Mouse (Mus musculus) embryonic facial prominence, embryonic 11.5 days (tissue): ENCODE results near the gene Agap1. TPM values are rescaled to one million over a fixed set of nuclear protein-coding genes. Genes with fewer than 3 reads are reported as not detected.

Experiments used
- ATAC-seq: fragments of 200-750 bp; cut with Nextera tagmentation; replicated peaks from 2 replicates; pipeline ENCODE4 v1.8.0; 2017; ENCODE audit warnings: low read depth; ENCODE audit not compliant: insufficient number of reproducible peaks, low FRiP score, low TSS enrichment
- DNase-seq: peaks from one replicate; pipeline ENCODE4 v3.0.0-alpha.2; 2015; ENCODE audit warnings: low spot score
- H3K27ac ChIP-seq: fragments of 300-500 bp; sonication (generic); replicated peaks from 2 replicates; pipeline ENCODE4 v1.5.1; 2014; ENCODE audit warnings: mild to moderate bottlenecking, low read depth, low read length, control low read depth
- H3K27me3 ChIP-seq: fragments of 300-500 bp; sonication (generic); 2 replicates; pipeline ENCODE4 v1.6.1; 2014; ENCODE audit warnings: mild to moderate bottlenecking, low read length, moderate library complexity, mixed read lengths; ENCODE audit not compliant: control insufficient read depth, insufficient read depth
- H3K36me3 ChIP-seq: fragments of 300-500 bp; sonication (generic); replicated peaks from 2 replicates; pipeline ENCODE4 v1.6.1; 2014; ENCODE audit warnings: low read depth, mild to moderate bottlenecking, low read length, moderate library complexity, mixed read lengths; ENCODE audit not compliant: control insufficient read depth, insufficient read depth
- H3K4me1 ChIP-seq: fragments of 300-500 bp; sonication (generic); 2 replicates; pipeline ENCODE4 v1.6.1; 2014; ENCODE audit warnings: low read length, mixed read lengths; ENCODE audit not compliant: control insufficient read depth, insufficient read depth
- H3K4me2 ChIP-seq: fragments of 300-500 bp; sonication (generic); 2 replicates; pipeline ENCODE4 v1.6.1; 2014; ENCODE audit warnings: low read depth, mild to moderate bottlenecking, control low read depth, low read length, moderate library complexity
- H3K4me3 ChIP-seq: fragments of 300-500 bp; sonication (generic); 2 replicates; pipeline ENCODE4 v1.5.1; 2014; ENCODE audit warnings: low read depth, low read length, control low read depth
- H3K9ac ChIP-seq: fragments of 300-500 bp; sonication (generic); replicated peaks from 2 replicates; pipeline ENCODE4 v1.6.1; 2014; ENCODE audit warnings: mild to moderate bottlenecking, control low read depth, low read length
- H3K9me3 ChIP-seq: fragments of 300-500 bp; sonication (generic); replicated peaks from 2 replicates; pipeline ENCODE4 v1.6.1; 2016; ENCODE audit warnings: mild to moderate bottlenecking, low read length, inconsistent platforms, mixed read lengths; ENCODE audit not compliant: control insufficient read depth
- WGBS: fragments of 180-500 bp; shearing (Covaris S2); extraction: QIAGEN DNeasy Blood & Tissue Kit; methylation state at CpG from one replicate; pipeline ENCODE4 v1.1.7; 2014; 5-methylcytosine and 5-hydroxymethylcytosine counted together
- polyA plus RNA-seq: library from polyadenylated mRNA; unstranded; fragments of >200 nt; fragmentation: Nextera tagmentation; extraction: Ambion mirVana; gene quantifications from 2 replicates; pipeline ENCODE4 v1.2.1, GENCODE M21; 2014

The Agap1 gene
- polyA plus RNA-seq, 1 experiment from 2014 or later, result 15.4 TPM

DNA sequence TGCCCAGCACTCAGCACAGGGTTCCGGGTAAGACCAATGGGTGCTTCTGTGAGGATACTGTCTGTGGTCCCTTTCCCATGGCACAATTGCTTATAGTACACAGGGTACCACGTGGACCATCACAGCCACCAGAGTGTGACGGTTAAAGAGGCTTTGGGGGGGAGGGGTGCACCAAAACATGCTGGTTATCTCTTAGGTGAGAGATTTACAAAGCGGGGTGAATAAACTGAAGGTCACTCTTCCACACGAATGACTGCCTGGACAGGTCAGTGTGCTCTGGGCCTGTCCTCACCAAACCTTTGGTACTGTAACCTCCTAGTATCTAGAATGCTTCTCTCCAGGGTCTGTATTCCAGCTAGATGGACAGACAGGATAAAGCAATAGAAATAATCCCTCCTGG is 441.2 kb downstream of the Agap1 start:
- 88% methylated on average over 5 of the region's 5 CpGs for WGBS
- no peaks in the 10 kb centered on the region for H3K27me3 ChIP-seq

GRCm38 (mm10) chr1:89899036-89899435 is 444.4 kb downstream of the Agap1 start:
- H3K4me2 ChIP-seq, result no peak overlapping the region
- WGBS, result 80% methylated on average over 2 of the region's 2 CpGs
- H3K4me1 ChIP-seq, result no peaks in the 10 kb centered on the region
- H3K9me3 ChIP-seq, result no peaks in the 10 kb centered on the region
- no peak for DNase-seq
- H3K4me3 ChIP-seq, result no peak overlapping the region
- H3K36me3 ChIP-seq, result no peaks in the 10 kb centered on the region
- H3K9ac ChIP-seq, result no peak overlapping the region
- H3K27ac ChIP-seq, result no peak overlapping the region
- H3K27me3 ChIP-seq, result no peaks in the 10 kb centered on the region
- no peak for ATAC-seq

More for the DNA sequence above, 441.2 kb downstream of the Agap1 start:
- Histone ChIP-seq H3K9me3 (no peaks in the 10 kb centered on the region), H3K36me3 (no peaks in the 10 kb centered on the region), H3K4me2 (no peak overlapping the region), H3K4me1 (no peaks in the 10 kb centered on the region), H3K27ac (no peak overlapping the region), H3K4me3 (no peak overlapping the region), H3K9ac (no peak overlapping the region)
- ATAC-seq (no peak), DNase-seq (no peak)

GRCm38 (mm10) chr1:89899761-89900445 is 445.3 kb downstream of the Agap1 start:
- no peak for ATAC-seq
- no peak for DNase-seq
- Histone ChIP-seq H3K4me1 (no peaks in the 10 kb centered on the region), H3K36me3 (no peaks in the 10 kb centered on the region), H3K4me3 (no peak overlapping the region), H3K4me2 (no peak overlapping the region), H3K9ac (no peak overlapping the region), H3K27ac (no peak overlapping the region), H3K9me3 (no peaks in the 10 kb centered on the region), H3K27me3 (no peaks in the 10 kb centered on the region)
- 82% methylated on average over 11 of the region's 11 CpGs for WGBS

- Histone ChIP-seq H3K27me3 (no peaks in the 10 kb centered on the region), H3K4me1 (no peaks in the 10 kb centered on the region), H3K9me3 (no peaks in the 10 kb centered on the region), H3K36me3 (no peaks in the 10 kb centered on the region), H3K4me3 (no peak overlapping the region), H3K9ac (no peak overlapping the region), H3K4me2 (no peak overlapping the region), H3K27ac (no peak overlapping the region)
- ATAC-seq, result no peak
- 84% methylated on average over 4 of the region's 4 CpGs for WGBS
- DNase-seq, result no peak
Observed at GRCm38 (mm10) chr1:89901381-89901780, 446.8 kb downstream of the Agap1 start.

GRCm38 (mm10) chr1:89902236-89902635 is 447.6 kb downstream of the Agap1 start:
- no peaks in the 10 kb centered on the region for H3K36me3 ChIP-seq
- H3K27me3 ChIP-seq, result no peaks in the 10 kb centered on the region
- no peak overlapping the region for H3K27ac ChIP-seq
- ATAC-seq (no peak), DNase-seq (no peak)
- 92% methylated on average over 2 of the region's 2 CpGs for WGBS
- H3K4me2 ChIP-seq, result no peak overlapping the region
- no peak overlapping the region for H3K4me3 ChIP-seq
- no peak overlapping the region for H3K9ac ChIP-seq
- H3K4me1 ChIP-seq, result no peaks in the 10 kb centered on the region
- no peaks in the 10 kb centered on the region for H3K9me3 ChIP-seq

DNA sequence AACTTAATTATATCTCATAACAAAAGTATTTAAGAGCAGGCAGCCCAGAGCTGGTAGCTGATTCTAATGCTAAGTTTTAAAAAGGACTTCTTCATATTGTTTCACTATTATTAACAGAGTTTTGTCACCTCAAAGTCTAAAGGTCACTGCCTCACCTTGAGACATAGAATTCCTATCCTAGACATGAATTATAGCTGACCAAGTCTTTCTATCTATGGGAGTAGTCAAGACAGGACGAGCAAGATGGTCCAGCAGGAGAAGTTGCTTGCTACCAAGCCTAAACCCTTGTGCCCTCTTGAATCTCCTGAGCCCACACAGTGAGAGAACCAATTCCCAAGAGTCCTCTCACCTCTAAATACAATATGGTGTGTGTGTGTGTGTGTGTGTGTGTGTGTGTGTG is 448.0 kb downstream of the Agap1 start:
- 80% methylated on average over 1 of the region's 1 CpGs for WGBS
- Histone ChIP-seq H3K4me3 (no peak overlapping the region), H3K9me3 (no peaks in the 10 kb centered on the region), H3K27ac (no peak overlapping the region), H3K9ac (no peak overlapping the region), H3K4me2 (no peak overlapping the region), H3K27me3 (no peaks in the 10 kb centered on the region), H3K36me3 (no peaks in the 10 kb centered on the region), H3K4me1 (no peaks in the 10 kb centered on the region)
- ATAC-seq (no peak), DNase-seq (no peak)

GRCm38 (mm10) chr1:89909796-89910195 is 455.2 kb downstream of the Agap1 start:
- no peak overlapping the region for H3K4me2 ChIP-seq
- H3K36me3 ChIP-seq, result no peaks in the 10 kb centered on the region
- no peak overlapping the region for H3K27ac ChIP-seq
- no peak overlapping the region for H3K9ac ChIP-seq
- WGBS, result 87% methylated on average over 8 of the region's 8 CpGs
- DNase-seq, result no peak
- no peak overlapping the region for H3K4me3 ChIP-seq
- no peaks in the 10 kb centered on the region for H3K9me3 ChIP-seq
- H3K4me1 ChIP-seq, result no peaks in the 10 kb centered on the region
- no peak for ATAC-seq
- no peaks in the 10 kb centered on the region for H3K27me3 ChIP-seq

DNA sequence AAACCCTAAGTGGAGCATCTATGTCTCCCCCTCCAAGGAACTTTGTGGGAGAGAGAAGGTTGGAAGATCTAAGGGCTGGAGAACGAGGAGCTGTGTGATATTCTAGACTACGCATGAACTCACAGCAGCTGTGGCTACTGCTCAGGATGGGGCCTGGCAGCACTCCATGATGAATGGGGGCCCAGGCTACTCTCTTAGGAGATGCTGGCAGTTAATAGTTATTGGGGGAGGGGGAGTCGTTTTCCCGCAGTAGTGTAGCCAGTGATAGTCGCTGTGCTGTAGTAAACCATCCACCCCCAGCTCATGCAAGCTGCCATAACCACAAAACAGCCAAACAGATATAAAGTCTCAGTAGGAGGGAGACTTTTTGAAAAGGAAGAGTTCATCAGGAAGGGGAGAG is 457.8 kb downstream of the Agap1 start:
- no peaks in the 10 kb centered on the region for H3K4me1 ChIP-seq
- DNase-seq (no peak), ATAC-seq (no peak)
- H3K9me3 ChIP-seq, result no peaks in the 10 kb centered on the region
- H3K27me3 ChIP-seq, result no peaks in the 10 kb centered on the region
- no peak overlapping the region for H3K27ac ChIP-seq
- H3K4me3 ChIP-seq, result no peak overlapping the region
- 62% methylated on average over 5 of the region's 5 CpGs for WGBS
- H3K9ac ChIP-seq, result no peak overlapping the region
- H3K4me2 ChIP-seq, result no peak overlapping the region
- no peaks in the 10 kb centered on the region for H3K36me3 ChIP-seq
